ENCODE assay signal across 8 mouse cellular contexts in the genomic region with DNA sequence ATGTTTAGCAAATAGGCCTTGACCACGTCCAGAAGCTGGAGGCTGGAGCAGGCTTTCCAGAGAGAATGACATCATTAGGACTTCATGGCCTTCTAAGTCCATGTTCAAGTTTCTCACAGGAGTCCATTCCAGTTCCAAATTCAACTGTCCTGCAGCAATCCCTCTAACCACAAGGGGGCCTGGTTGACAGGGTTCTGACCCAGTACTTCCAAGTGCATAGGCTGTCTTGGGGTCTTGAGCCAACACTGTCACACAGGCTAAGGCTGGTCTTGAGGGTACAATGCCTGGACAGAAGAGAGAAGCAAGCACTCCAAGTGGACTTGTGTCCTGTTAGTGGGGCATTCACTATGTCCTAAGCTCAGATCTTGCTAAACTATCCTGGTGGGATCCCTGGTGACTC.
DNase-seq lines count a peak whose midpoint lies in the region; ATAC-seq lines count a peak whose summit lies in the region.

No protein-coding gene starts in this region.

- ATAC-seq in common myeloid progenitor, adult 5-6 weeks (replicated peaks; ENCODE audit: low read depth, poor library complexity, severe bottlenecking), result 0 out of 2 replicates have a peak, but pooled peaks have one; percentile 52
- ATAC-seq in monocyte, adult 5-6 weeks (replicated peaks; ENCODE audit: insufficient number of reproducible peaks, low FRiP score, low TSS enrichment, poor library complexity, severe bottlenecking), result no peak

- DNase-seq in gastrocnemius, postnatal 14 days, result peak; percentile 21
- no peak for DNase-seq in gastrocnemius, postnatal 4 days (ENCODE audit: low spot score in 2 of 2)
- DNase-seq in ovary, postnatal 36 days (ENCODE audit: low spot score), result peak; percentile 27
- no peak for DNase-seq in ovary, postnatal 10 days (ENCODE audit: low spot score)
- peak; percentile 69 to 72 for DNase-seq in kidney, postnatal 4 days
- no peak for DNase-seq in frontal cortex, postnatal 25 days (ENCODE audit: low spot score in 2 of 2)

- intact Hi-C loops in gastrocnemius, postnatal 14 days (cut with DNase I; ENCODE audit: low total_unique reads), result no loop called here

Comparison
In these comparisons a context has a peak if more than half of its experiments do, and no peak if none do; other contexts are left out.
1. DNase-seq: peak in gastrocnemius, postnatal 14 days (single experiment), ovary, postnatal 36 days (single experiment) and kidney, postnatal 4 days (2 of 2); none in gastrocnemius, postnatal 4 days (0 of 2), ovary, postnatal 10 days (single experiment) and frontal cortex, postnatal 25 days (0 of 2).